Mouse (Mus musculus) embryo, embryonic 11 days (tissue): ENCODE results near the gene Vmn1r70.

Experiments used
- DNase-seq: peaks from one replicate; pipeline ENCODE4 v3.0.0-alpha.2; 2015

The Vmn1r70 gene

GRCm38 (mm10) chr7:10631232-10631631 lies at the start of gene Vmn1r70:
Vmn1r70 (plus strand) TSS chr7:10631532.
- DNase-seq, result no peak

- DNase-seq, result no peak
Observed at GRCm38 (mm10) chr7:10613559-10613958, 17.8 kb upstream of the Vmn1r70 start, which contains the start of gene Vmn1r69. Vmn1r69 (minus strand) TSS chr7:10613659.
